Mouse (Mus musculus): ENCODE results near the gene Snd1. TPM values are rescaled to one million over a fixed set of nuclear protein-coding genes. Genes with fewer than 3 reads are reported as not detected.
"Not testable (repeated sequence)": the region's sequence is repeated elsewhere in the genome, so short reads cannot be mapped to it uniquely, and the experiment has no call there.

Gene Snd1
- total RNA-seq, 2 experiments from 2014 or later = 113 to 115 TPM

- DNase-seq (ENCODE audit: extremely low spot score in 1 of 2, low spot score in 1 of 2) = not testable (repeated sequence)
Observed at GRCm38 (mm10) chr6:28927987-28928386, 453.0 kb downstream of the Snd1 start.

GRCm38 (mm10) chr6:28929169-28929803, 454.3 kb downstream of the Snd1 start:
- not testable (repeated sequence) for DNase-seq (ENCODE audit: extremely low spot score in 1 of 2, low spot score in 1 of 2)

GRCm38 (mm10) chr6:28931234-28931633, 456.3 kb downstream of the Snd1 start:
- no peak for DNase-seq (ENCODE audit: extremely low spot score in 1 of 2, low spot score in 1 of 2)

GRCm38 (mm10) chr6:28931636-28932327, 456.8 kb downstream of the Snd1 start:
- no peak for DNase-seq (ENCODE audit: extremely low spot score in 1 of 2, low spot score in 1 of 2)

- DNase-seq (ENCODE audit: extremely low spot score in 1 of 2, low spot score in 1 of 2) = no peak
Observed at GRCm38 (mm10) chr6:28932328-28932937, 457.5 kb downstream of the Snd1 start.

- no peak for DNase-seq (ENCODE audit: extremely low spot score in 1 of 2, low spot score in 1 of 2)
Observed at GRCm38 (mm10) chr6:28935736-28936135, 460.8 kb downstream of the Snd1 start.

GRCm38 (mm10) chr6:28947254-28947653, 472.3 kb downstream of the Snd1 start:
- no peak for DNase-seq (ENCODE audit: extremely low spot score in 1 of 2, low spot score in 1 of 2)

- peak; percentile 78 to 96 for DNase-seq (ENCODE audit: extremely low spot score in 1 of 2, low spot score in 1 of 2)
Observed at GRCm38 (mm10) chr6:28949269-28949668, 474.3 kb downstream of the Snd1 start.

GRCm38 (mm10) chr6:28955581-28955980, 480.6 kb downstream of the Snd1 start:
- DNase-seq (ENCODE audit: extremely low spot score in 1 of 2, low spot score in 1 of 2) = peak in 1 of 2 experiments; percentile 69

GRCm38 (mm10) chr6:28957486-28957885, 482.5 kb downstream of the Snd1 start:
- no peak for DNase-seq (ENCODE audit: extremely low spot score in 1 of 2, low spot score in 1 of 2)

GRCm38 (mm10) chr6:28963178-28963577, 488.2 kb downstream of the Snd1 start:
- no peak for DNase-seq (ENCODE audit: extremely low spot score in 1 of 2, low spot score in 1 of 2)

GRCm38 (mm10) chr6:28965264-28965663, 490.3 kb downstream of the Snd1 start:
- DNase-seq (ENCODE audit: extremely low spot score in 1 of 2, low spot score in 1 of 2) = no peak

- no peak for DNase-seq (ENCODE audit: extremely low spot score in 1 of 2, low spot score in 1 of 2)
Observed at GRCm38 (mm10) chr6:28969615-28970014, 494.7 kb downstream of the Snd1 start.

- no peak for DNase-seq (ENCODE audit: extremely low spot score in 1 of 2, low spot score in 1 of 2)
Observed at GRCm38 (mm10) chr6:28970711-28971110, 495.8 kb downstream of the Snd1 start.

- no peak for DNase-seq (ENCODE audit: extremely low spot score in 1 of 2, low spot score in 1 of 2)
Observed at GRCm38 (mm10) chr6:28974498-28974897, 499.6 kb downstream of the Snd1 start.

- no peak for DNase-seq (ENCODE audit: extremely low spot score in 1 of 2, low spot score in 1 of 2)
Observed at GRCm38 (mm10) chr6:28975106-28975505, 500.2 kb downstream of the Snd1 start.

GRCm38 (mm10) chr6:28978031-28978430, 503.1 kb downstream of the Snd1 start:
- no peak for DNase-seq (ENCODE audit: extremely low spot score in 1 of 2, low spot score in 1 of 2)

- DNase-seq (ENCODE audit: extremely low spot score in 1 of 2, low spot score in 1 of 2) = no peak
Observed at GRCm38 (mm10) chr6:28978881-28979280, 503.9 kb downstream of the Snd1 start.

- no peak for DNase-seq (ENCODE audit: extremely low spot score in 1 of 2, low spot score in 1 of 2)
Observed at GRCm38 (mm10) chr6:28979586-28979985, 504.6 kb downstream of the Snd1 start.

GRCm38 (mm10) chr6:28980219-28980618, 505.3 kb downstream of the Snd1 start:
- no peak for DNase-seq (ENCODE audit: extremely low spot score in 1 of 2, low spot score in 1 of 2)

- peak; percentile 33 to 37 for DNase-seq (ENCODE audit: extremely low spot score in 1 of 2, low spot score in 1 of 2)
Observed at GRCm38 (mm10) chr6:28980750-28981584, 506.0 kb downstream of the Snd1 start.

Data from layer of hippocampus, postnatal 25 days (tissue).